Mouse (Mus musculus) telencephalon, adult 2 months (tissue): Measurements from ENCODE around the gene Olfr1193.
"Not testable (repeated sequence)": the region's sequence is repeated elsewhere in the genome, so short reads cannot be mapped to it uniquely, and the experiment has no call there.

Experiments
- DNase-seq: peaks from one replicate; pipeline ENCODE4 v3.0.0-alpha.2; 2011; ENCODE audit warnings: low read depth, low spot score

Olfr1193 gene

DNA sequence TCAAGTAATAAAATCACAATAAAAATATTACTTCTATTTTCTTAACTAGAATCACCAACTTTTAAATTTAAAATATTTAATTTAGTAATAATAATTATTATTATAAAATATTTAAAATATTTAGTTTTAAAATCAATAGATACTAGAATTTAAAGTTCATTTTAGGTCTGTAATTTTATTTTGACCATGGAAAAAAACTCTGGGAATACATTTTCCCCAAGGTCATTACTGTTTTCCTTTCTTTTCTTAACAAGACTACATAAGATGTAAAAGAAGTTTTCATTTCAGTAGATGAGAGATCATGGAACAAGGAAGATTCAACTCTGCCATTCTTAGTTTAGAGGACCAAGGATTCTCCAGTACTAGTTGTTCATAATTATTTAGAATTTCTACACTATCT is at the start of gene Olfr1193:
Gene Olfr1193 (plus strand): TSS at position 301 of the 400 bp plus-strand sequence.
- not testable (repeated sequence) for DNase-seq

DNA sequence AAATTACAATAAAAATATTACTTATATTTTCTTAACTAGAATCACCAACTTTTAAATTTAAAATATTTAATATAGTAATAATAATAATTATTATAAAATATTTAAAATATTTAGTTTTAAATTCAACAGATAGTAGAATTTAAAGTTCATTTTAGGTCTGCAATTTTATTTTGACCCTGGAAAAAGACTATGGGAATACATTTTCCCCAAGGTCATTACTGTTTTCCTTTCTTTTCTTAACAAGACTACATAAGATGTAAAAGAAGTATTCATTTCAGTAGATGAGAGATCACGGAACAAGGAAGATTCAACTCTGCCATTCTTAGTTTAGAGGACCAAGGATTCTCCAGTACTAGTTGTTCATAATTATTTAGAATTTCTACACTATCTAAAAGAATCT is 35.2 kb upstream of the Olfr1193 start, which contains the start of gene Olfr1191-ps1:
Gene Olfr1191-ps1 (plus strand): TSS at position 301 of the 400 bp plus-strand sequence.
- not testable (repeated sequence) for DNase-seq

DNA sequence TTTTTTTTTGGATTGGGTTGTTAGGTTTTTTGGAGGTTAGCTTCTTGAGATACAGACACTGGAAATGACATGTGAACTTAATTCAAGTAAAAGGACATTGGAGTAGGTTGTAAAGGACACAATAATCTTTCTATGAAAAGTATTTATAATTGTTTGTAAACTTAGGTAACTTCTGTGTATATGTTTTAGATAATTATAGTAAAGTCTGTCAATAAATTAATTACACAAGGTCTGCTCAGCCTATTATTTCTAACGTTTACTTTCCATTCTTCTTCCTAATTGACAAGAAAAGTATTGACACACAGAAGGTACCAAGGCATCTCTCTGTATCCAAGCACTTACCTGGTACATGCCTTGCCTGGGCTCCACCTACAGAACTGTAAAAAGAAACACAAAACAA is 27.2 kb upstream of the Olfr1193 start, which contains the start of gene Olfr1192-ps1:
Gene Olfr1192-ps1 (plus strand): TSS at position 301 of the 400 bp plus-strand sequence.
- DNase-seq = no peak

DNA sequence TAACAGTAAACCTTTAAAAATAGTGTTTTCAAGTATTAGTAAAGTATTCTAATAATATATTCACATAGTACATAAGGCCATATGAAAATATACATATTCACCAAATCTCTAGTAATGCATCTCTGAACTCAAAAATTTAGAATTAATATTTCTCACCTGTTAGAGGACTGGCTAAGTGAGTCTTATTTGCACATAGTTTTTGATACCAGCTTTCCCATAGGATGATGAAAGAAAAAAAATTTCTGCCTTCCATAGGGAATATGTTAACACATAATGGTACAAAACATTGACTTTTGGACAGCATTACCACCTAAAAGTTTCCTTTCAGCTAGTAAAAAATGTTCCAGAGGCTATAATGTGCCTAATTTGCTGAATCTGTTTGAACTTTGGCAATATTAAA is 13.7 kb downstream of the Olfr1193 start, which contains the start of gene Olfr1195:
Gene Olfr1195 (minus strand): TSS at position 101 of the 400 bp plus-strand sequence.
- DNase-seq = no peak

DNA sequence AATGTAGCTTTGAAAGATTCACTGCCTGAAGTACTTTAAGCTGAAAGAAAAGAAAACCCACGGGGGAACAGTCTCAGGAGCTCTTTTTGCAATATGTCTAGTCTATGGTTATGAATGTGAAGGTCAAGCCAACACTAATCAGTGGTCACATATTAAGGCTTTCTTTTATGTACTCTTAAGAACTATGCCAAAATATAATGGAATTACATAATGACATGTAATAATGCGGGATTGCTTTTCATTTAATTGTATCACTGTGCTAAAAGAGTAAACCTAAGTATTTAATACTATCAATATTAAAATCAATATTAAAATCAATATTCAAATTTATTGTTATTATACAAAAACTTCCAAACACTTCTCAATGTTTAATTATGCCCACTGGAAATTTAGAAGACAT is 29.1 kb downstream of the Olfr1193 start, which contains the start of gene Olfr1196:
Gene Olfr1196 (minus strand): TSS at position 101 of the 400 bp plus-strand sequence.
- DNase-seq = no peak
